Comparison of ENCODE assay signal across 9 mouse cellular contexts in genomic region chr5:122396791-122397190, GRCm38 (mm10). TPM values are rescaled to one million over a fixed set of nuclear protein-coding genes. Genes with fewer than 3 reads are reported as not detected.
DNase-seq lines count a peak whose midpoint lies in the region; ATAC-seq lines count a peak whose summit lies in the region.
"Had no signal": no experiment of that assay in that cellular context is flagged by ENCODE, and none has a peak within 500 bp of the region (broad histone marks: within the 10 kb centered on the region; RNA-seq: fewer than 3 reads in every experiment).

No protein-coding gene starts in this region.

- no peaks in the 10 kb centered on the region for H3K27me3 ChIP-seq in megakaryocyte, embryonic 14.5 days (replicated peaks)
- no peaks in the 10 kb centered on the region for H3K27me3 ChIP-seq in midbrain, embryonic 10.5 days (ENCODE audit: low read depth, poor library complexity, severe bottlenecking)
- H3K27me3 ChIP-seq: hindbrain, embryonic 15.5 days had no signal

- peak; percentile 99 for DNase-seq in heart, adult 11 months
- peak; percentile 64 to 68 for DNase-seq in kidney, adult 8-10 months
- DNase-seq in midbrain, embryonic 10.5 days (ENCODE audit: low spot score) = no peak
- no peak for DNase-seq in Muller cell, postnatal 12 days (ENCODE audit: inconsistent ontology term)
- DNase-seq in spleen, postnatal 10 days (ENCODE audit: low spot score in 2 of 2) = no peak

- peak overlapping the region; percentile 85 for H3K4me3 ChIP-seq in megakaryocyte, embryonic 14.5 days (replicated peaks)
- H3K4me3 ChIP-seq in macrophage (ENCODE audit: inconsistent target) = peak overlapping the region; percentile 52
- no peak overlapping the region for H3K4me3 ChIP-seq in midbrain, embryonic 10.5 days
- H3K4me3 ChIP-seq: hindbrain, embryonic 15.5 days had no signal

- peaks cover 100% of the 10 kb centered on the region for H3K79me2 ChIP-seq in macrophage (ENCODE audit: inconsistent target)

- ATAC-seq in megakaryocyte, adult 5-6 weeks (ENCODE audit: poor library complexity, severe bottlenecking) = no peak

- H3K27ac ChIP-seq in macrophage = peak overlapping the region; percentile 98
- no peak overlapping the region for H3K27ac ChIP-seq in midbrain, embryonic 10.5 days (replicated peaks)
- H3K27ac ChIP-seq: hindbrain, embryonic 15.5 days had no signal

- H3K36me3 ChIP-seq in megakaryocyte, embryonic 14.5 days (replicated peaks; ENCODE audit: low read length) = peaks cover 70% of the 10 kb centered on the region
- peaks cover 3% of the 10 kb centered on the region; the same call in 1 of the 2 replicates for H3K36me3 ChIP-seq in macrophage (ENCODE audit: inconsistent target)
- H3K36me3 ChIP-seq in midbrain, embryonic 10.5 days = peaks cover 61% of the 10 kb centered on the region

- WGBS in macrophage (ENCODE audit: missing documents) = 3% methylated on average over 10 of the region's 10 CpGs
- 89% methylated on average over 10 of the region's 10 CpGs for WGBS in midbrain, embryonic 10.5 days

- H3K9me3 ChIP-seq in megakaryocyte, embryonic 14.5 days = no peaks in the 10 kb centered on the region
- no peaks in the 10 kb centered on the region for H3K9me3 ChIP-seq in midbrain, embryonic 10.5 days (replicated peaks)
- H3K9me3 ChIP-seq: hindbrain, embryonic 15.5 days had no signal

- peaks cover 90% of the 10 kb centered on the region for H3K4me1 ChIP-seq in megakaryocyte, embryonic 14.5 days
- H3K4me1 ChIP-seq in midbrain, embryonic 10.5 days = peaks cover 13% of the 10 kb centered on the region

RNA-seq across cellular contexts. Expression of gene Arpc3, which starts 5.1 kb away (rescaled TPM):
- polyA plus RNA-seq in megakaryocyte, embryonic 14.5 days (2012; ENCODE audit: insufficient read depth, low replicate concordance) = 10.4 and 49.2 TPM in 2 replicates
- total RNA-seq in megakaryocyte, adult 5-6 weeks (2015) = 319 and 422 TPM in 2 replicates
- 1,374 and 1,550 TPM in 2 replicates for total RNA-seq in megakaryocyte, adult 5-6 weeks (2017)
- 100 to 1,000 TPM; 128 to 449 (median 189) TPM for total RNA-seq in macrophage (2018; cell fraction: chromatin; rRNA removed)
- 100 to 1,000 TPM; 567 to 868 (median 701) TPM for total RNA-seq in macrophage (2018; cell fraction: cytosol; rRNA removed)
- total RNA-seq in macrophage (2018; cell fraction: nucleus; rRNA removed) = 100 to 1,000 TPM; 137 to 276 (median 167) TPM
- 1,088 to 1,432 TPM (median 1,117 TPM) in 3 replicates for polyA plus RNA-seq in macrophage (2018)
- polyA plus RNA-seq in midbrain, embryonic 10.5 days (2016; fragmentation: Nextera tagmentation; extraction: Ambion mirVana) = 88.6 and 103 TPM in 2 replicates

RNA-seq across cellular contexts. Expression of gene Fam216a, which starts 24.6 kb away (rescaled TPM):
- 13.1 and 33.6 TPM in 2 replicates for polyA plus RNA-seq in megakaryocyte, embryonic 14.5 days (2012; ENCODE audit: insufficient read depth, low replicate concordance)
- total RNA-seq in megakaryocyte, adult 5-6 weeks (2015) = 7.2 and 7.6 TPM in 2 replicates
- total RNA-seq in megakaryocyte, adult 5-6 weeks (2017) = 9.4 and 10.5 TPM in 2 replicates
- 1 to 10 TPM in 18 of 26 experiments, under 1 TPM in 5, not detected in 3; 0.55 to 7.8 (median 1.9) TPM for total RNA-seq in macrophage (2018; cell fraction: chromatin; rRNA removed)
- 1 to 10 TPM; 3.1 to 7.5 (median 4.5) TPM for total RNA-seq in macrophage (2018; cell fraction: cytosol; rRNA removed)
- 1 to 10 TPM in 24 of 26 experiments, under 1 TPM in 2; 0.83 to 5.4 (median 2.4) TPM for total RNA-seq in macrophage (2018; cell fraction: nucleus; rRNA removed)
- 3.7 to 8.8 TPM (median 5.3 TPM) in 3 replicates for polyA plus RNA-seq in macrophage (2018)
- polyA plus RNA-seq in midbrain, embryonic 10.5 days (2016; fragmentation: Nextera tagmentation; extraction: Ambion mirVana) = 85.5 and 98.8 TPM in 2 replicates

RNA-seq across cellular contexts. Expression of gene Anapc7, which starts 24.7 kb away (rescaled TPM):
- 2.8 and 10.1 TPM in 2 replicates for polyA plus RNA-seq in megakaryocyte, embryonic 14.5 days (2012; ENCODE audit: insufficient read depth, low replicate concordance)
- 16.0 and 16.4 TPM in 2 replicates for total RNA-seq in megakaryocyte, adult 5-6 weeks (2015)
- total RNA-seq in megakaryocyte, adult 5-6 weeks (2017) = 18.3 and 28.9 TPM in 2 replicates
- total RNA-seq in macrophage (2018; cell fraction: chromatin; rRNA removed) = 10 to 100 TPM; 24.4 to 61.6 (median 37.0) TPM
- 10 to 100 TPM; 16.6 to 27.6 (median 21.9) TPM for total RNA-seq in macrophage (2018; cell fraction: cytosol; rRNA removed)
- 10 to 100 TPM; 15.7 to 48.8 (median 28.5) TPM for total RNA-seq in macrophage (2018; cell fraction: nucleus; rRNA removed)
- 25.3 to 29.1 TPM (median 26.9 TPM) in 3 replicates for polyA plus RNA-seq in macrophage (2018)
- polyA plus RNA-seq in midbrain, embryonic 10.5 days (2016; fragmentation: Nextera tagmentation; extraction: Ambion mirVana) = 53.9 and 57.7 TPM in 2 replicates

RNA-seq across cellular contexts. Expression of gene Gpn3, which starts 25.1 kb away (rescaled TPM):
- polyA plus RNA-seq in megakaryocyte, embryonic 14.5 days (2012; ENCODE audit: insufficient read depth, low replicate concordance) = 6.5 and 26.4 TPM in 2 replicates
- 27.0 and 32.5 TPM in 2 replicates for total RNA-seq in megakaryocyte, adult 5-6 weeks (2015)
- total RNA-seq in megakaryocyte, adult 5-6 weeks (2017) = 18.5 and 19.7 TPM in 2 replicates
- 10 to 100 TPM in 15 of 26 experiments, 1 to 10 TPM in 11; 2.5 to 24.2 (median 10.4) TPM for total RNA-seq in macrophage (2018; cell fraction: chromatin; rRNA removed)
- total RNA-seq in macrophage (2018; cell fraction: cytosol; rRNA removed) = 10 to 100 TPM in 21 of 26 experiments, 1 to 10 TPM in 5; 8.3 to 17.8 (median 12.5) TPM
- 10 to 100 TPM in 10 of 26 experiments, 1 to 10 TPM in 16; 3.8 to 23.8 (median 8.4) TPM for total RNA-seq in macrophage (2018; cell fraction: nucleus; rRNA removed)
- 16.3 to 20.4 TPM (median 16.8 TPM) in 3 replicates for polyA plus RNA-seq in macrophage (2018)
- 76.9 and 82.9 TPM in 2 replicates for polyA plus RNA-seq in midbrain, embryonic 10.5 days (2016; fragmentation: Nextera tagmentation; extraction: Ambion mirVana)

RNA-seq across cellular contexts. Expression of gene Vps29, which starts 42.6 kb away (rescaled TPM):
- polyA plus RNA-seq in megakaryocyte, embryonic 14.5 days (2012; ENCODE audit: insufficient read depth, low replicate concordance) = 20.9 TPM in 1 of 2 replicates, not detected in the other
- total RNA-seq in megakaryocyte, adult 5-6 weeks (2015) = 131 and 151 TPM in 2 replicates
- 83.5 and 101 TPM in 2 replicates for total RNA-seq in megakaryocyte, adult 5-6 weeks (2017)
- total RNA-seq in macrophage (2018; cell fraction: chromatin; rRNA removed) = 100 to 1,000 TPM in 3 of 26 experiments, 10 to 100 TPM in 23; 47.7 to 112 (median 75.0) TPM
- 100 to 1,000 TPM; 133 to 192 (median 154) TPM for total RNA-seq in macrophage (2018; cell fraction: cytosol; rRNA removed)
- total RNA-seq in macrophage (2018; cell fraction: nucleus; rRNA removed) = 100 to 1,000 TPM in 7 of 26 experiments, 10 to 100 TPM in 19; 56.8 to 130 (median 86.8) TPM
- 234 to 353 TPM (median 252 TPM) in 3 replicates for polyA plus RNA-seq in macrophage (2018)
- 218 and 220 TPM in 2 replicates for polyA plus RNA-seq in midbrain, embryonic 10.5 days (2016; fragmentation: Nextera tagmentation; extraction: Ambion mirVana)

Comparison
In these comparisons a context has a peak if more than half of its experiments do, and no peak if none do; other contexts are left out.
1. DNase-seq: peak in heart, adult 11 months (single experiment) and kidney, adult 8-10 months (2 of 2); none in midbrain, embryonic 10.5 days (single experiment), Muller cell, postnatal 12 days (single experiment) and spleen, postnatal 10 days (0 of 2).
2. RNA of gene Arpc3, which starts 5.1 kb away (polyA plus RNA-seq): 1,088 to 1,432 TPM in macrophage; 88.6 to 103 TPM in midbrain, embryonic 10.5 days and 10.4 to 49.2 TPM in megakaryocyte, embryonic 14.5 days; every median in the first group is over 10 times any median in the second.